Comparison of ENCODE assay signal across 8 mouse cellular contexts in genomic region chr4:86575283-86575983, GRCm38 (mm10). TPM values are rescaled to one million over a fixed set of nuclear protein-coding genes. Genes with fewer than 3 reads are reported as not detected.
DNase-seq lines count a peak whose midpoint lies in the region; ATAC-seq lines count a peak whose summit lies in the region.

TSS of gene Rraga (plus strand) at chr4:86575668.

- peak; percentile 98 for ATAC-seq in forebrain, embryonic 14.5 days
- ATAC-seq in neural tube, embryonic 15.5 days (ENCODE audit: low FRiP score), result peak; percentile 98

- no peaks in the 10 kb centered on the region for H3K27me3 ChIP-seq in forebrain, embryonic 14.5 days (replicated peaks; ENCODE audit: control insufficient read depth, insufficient read depth, low read length)
- 0 out of 2 replicates have a peak, but pooled peaks cover 3% of the 10 kb centered on the region for H3K27me3 ChIP-seq in neural tube, embryonic 15.5 days (replicated peaks)

- H3K4me1 ChIP-seq in forebrain, embryonic 14.5 days (ENCODE audit: control insufficient read depth, insufficient read depth, low read length), result peaks cover 14% of the 10 kb centered on the region
- H3K4me1 ChIP-seq in neural tube, embryonic 15.5 days, result peaks cover 35% of the 10 kb centered on the region

- under 1% methylated on average over 53 of the region's 53 CpGs for WGBS in forebrain, embryonic 14.5 days
- under 1% methylated on average over 53 of the region's 53 CpGs for WGBS in neural tube, embryonic 15.5 days

- peak within 1 kb of the TSS; percentile 96 for H3K27ac ChIP-seq in forebrain, embryonic 14.5 days (ENCODE audit: low read depth, low read length)
- peak within 1 kb of the TSS; percentile 98 for H3K27ac ChIP-seq in neural tube, embryonic 15.5 days (replicated peaks)

- no peaks in the 10 kb centered on the region for H3K9me3 ChIP-seq in forebrain, embryonic 14.5 days (replicated peaks; ENCODE audit: control insufficient read depth, low read length)
- no peaks in the 10 kb centered on the region for H3K9me3 ChIP-seq in neural tube, embryonic 15.5 days (replicated peaks)

- peak within 1 kb of the TSS; percentile 98 for H3K9ac ChIP-seq in forebrain, embryonic 14.5 days (ENCODE audit: low read length)
- peak within 1 kb of the TSS; percentile 100 for H3K9ac ChIP-seq in neural tube, embryonic 15.5 days (replicated peaks)

- intact Hi-C loops in heart, postnatal 14 days (cut with DNase I), result loop anchor here (1.0 to 5.0 kb wide), 2 partner anchors 77 to 120 kb away; no protein-coding TSS in a partner anchor

- peak within 1 kb of the TSS; percentile 89 for H3K4me3 ChIP-seq in forebrain, embryonic 14.5 days (ENCODE audit: low read depth, low read length)
- peak within 1 kb of the TSS; percentile 96 for H3K4me3 ChIP-seq in neural tube, embryonic 15.5 days (replicated peaks)

- peaks cover 14% of the 10 kb centered on the region for H3K36me3 ChIP-seq in forebrain, embryonic 14.5 days (ENCODE audit: control insufficient read depth, insufficient read depth, low read length)
- H3K36me3 ChIP-seq in neural tube, embryonic 15.5 days, result peaks cover 7% of the 10 kb centered on the region

- peak; percentile 96 for DNase-seq in ES-CJ7 (ENCODE audit: low read depth, low spot score)
- DNase-seq in cerebellum, adult 11 months, result peak; percentile 92
- DNase-seq in forebrain, embryonic 14.5 days (ENCODE audit: low spot score), result peak; percentile 98
- DNase-seq in heart, postnatal 14 days, result peak; percentile 98
- DNase-seq in layer of hippocampus, adult 11-12 months (ENCODE audit: low spot score), result peak; percentile 95
- DNase-seq in lung, adult 18-20 months, result peak; percentile 95 to 97
- peak; percentile 94 for DNase-seq in testis, postnatal 14 days (ENCODE audit: low spot score)

- peak within 1 kb of the TSS; percentile 88 for H3K4me2 ChIP-seq in forebrain, embryonic 14.5 days (ENCODE audit: low read length)
- H3K4me2 ChIP-seq in neural tube, embryonic 15.5 days, result peak within 1 kb of the TSS; percentile 86

RNA-seq across cellular contexts. Expression of gene Rraga, which starts in this region (rescaled TPM):
- 126 and 132 TPM in 2 replicates for polyA plus RNA-seq in forebrain, embryonic 14.5 days (2014; fragmentation: Nextera tagmentation; extraction: Ambion mirVana)
- 10 to 100 TPM; 58.5 to 61.4 TPM for total RNA-seq in heart, postnatal 14 days (2021)
- polyA plus RNA-seq in neural tube, embryonic 15.5 days (2015; fragmentation: Nextera tagmentation; extraction: Ambion mirVana), result 127 and 148 TPM in 2 replicates

Comparison
In these comparisons a context has a peak if more than half of its experiments do, and no peak if none do; other contexts are left out.
1. Peak in every context shown above with its lines: DNase-seq, ATAC-seq, H3K4me3 ChIP-seq and H3K27ac ChIP-seq.